8 mouse cellular contexts compared by ENCODE assay signal in the genomic region with DNA sequence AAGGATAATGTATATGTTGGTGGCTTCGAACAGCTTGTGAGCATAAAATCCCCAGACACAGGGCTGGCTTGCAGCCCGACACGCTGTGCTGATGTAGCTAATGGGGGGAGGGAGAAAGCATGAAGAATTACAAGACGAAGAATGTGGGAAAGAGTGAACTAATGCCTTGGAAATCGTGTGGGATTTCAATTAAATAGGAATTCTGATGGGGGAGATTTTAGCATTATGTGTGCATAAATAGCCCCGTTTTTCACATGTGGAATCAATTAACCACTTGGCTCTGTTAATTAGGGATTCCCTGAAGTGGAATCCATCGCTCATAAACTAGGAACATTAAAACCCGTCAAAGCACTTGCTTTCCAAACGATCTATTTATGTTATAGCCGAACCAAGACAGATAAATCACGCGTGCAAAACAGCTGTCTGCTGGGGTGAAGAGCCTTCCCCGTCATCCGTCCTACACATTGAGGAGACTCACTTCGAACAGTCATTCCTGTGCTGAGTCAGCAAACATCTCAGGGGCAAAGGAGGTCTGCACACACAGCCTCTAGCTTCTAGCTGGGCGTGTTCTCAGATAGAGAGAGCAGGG.
DNase-seq lines count a peak whose midpoint lies in the region; ATAC-seq and TF ChIP-seq lines count a peak whose summit lies in the region.
"Had no signal": no experiment of that assay in that cellular context is flagged by ENCODE, and none has a peak within 500 bp of the region (broad histone marks: within the 10 kb centered on the region; RNA-seq: fewer than 3 reads in every experiment).

No protein-coding gene starts in this region.

- ATAC-seq in kidney, embryonic 16.5 days (ENCODE audit: low FRiP score, low TSS enrichment), result peak; percentile 75
- peak; percentile 43; the same call in 1 of the 2 replicates for ATAC-seq in limb, embryonic 12.5 days (ENCODE audit: insufficient number of reproducible peaks, insufficient read depth, low FRiP score, low TSS enrichment, low read depth)

- H3K9ac ChIP-seq in kidney, embryonic 16.5 days (replicated peaks; ENCODE audit: low read length), result no peak overlapping the region
- H3K9ac ChIP-seq in limb, embryonic 12.5 days (replicated peaks), result no peak overlapping the region

- DNase-seq in kidney, adult 11 months, result no peak
- DNase-seq in Muller cell, postnatal 12 days (ENCODE audit: inconsistent ontology term), result peak; percentile 77
- DNase-seq in embryonic facial prominence, embryonic 10.5 days (ENCODE audit: low spot score), result peak; percentile 22
- DNase-seq in thymus, postnatal 4 days, result no peak
- no peak for DNase-seq in cerebellum, adult 2 months
- DNase-seq: heart, postnatal 14 days had no signal

- peak overlapping the region; percentile 17; the same call in 1 of the 2 replicates for H3K4me3 ChIP-seq in kidney, embryonic 16.5 days (ENCODE audit: low read length)
- no peak overlapping the region for H3K4me3 ChIP-seq in embryonic facial prominence, embryonic 10.5 days
- no peak overlapping the region for H3K4me3 ChIP-seq in limb, embryonic 12.5 days (replicated peaks)
- no peak overlapping the region for H3K4me3 ChIP-seq in cerebellum, adult 2 months (replicated peaks; ENCODE audit: insufficient read depth, low read depth, low read length)

- WGBS in kidney, embryonic 16.5 days, result 27% methylated on average over 16 of the region's 16 CpGs
- WGBS in embryonic facial prominence, embryonic 10.5 days, result 53% methylated on average over 16 of the region's 16 CpGs
- WGBS in limb, embryonic 12.5 days, result 9% methylated on average over 16 of the region's 16 CpGs
- 68% methylated on average over 16 of the region's 16 CpGs for WGBS in cerebellum, adult 2 months

- no peak for TF ChIP-seq POLR2A in cerebellum, adult 2 months (IDR thresholded peaks at IDR 0.05; ENCODE audit: borderline replicate concordance, insufficient read depth, low read length)

- no peaks in the 10 kb centered on the region for H3K36me3 ChIP-seq in kidney, embryonic 16.5 days (ENCODE audit: insufficient read depth, low read length)
- H3K36me3 ChIP-seq in embryonic facial prominence, embryonic 10.5 days (replicated peaks), result no peaks in the 10 kb centered on the region
- no peaks in the 10 kb centered on the region for H3K36me3 ChIP-seq in limb, embryonic 12.5 days

- peak overlapping the region; percentile 16; the same call in 1 of the 2 replicates for H3K27ac ChIP-seq in kidney, embryonic 16.5 days (ENCODE audit: low read length)
- no peak overlapping the region for H3K27ac ChIP-seq in embryonic facial prominence, embryonic 10.5 days (replicated peaks)
- H3K27ac ChIP-seq in limb, embryonic 12.5 days, result no peak overlapping the region
- H3K27ac ChIP-seq in cerebellum, adult 2 months (ENCODE audit: insufficient read depth, low read length), result no peak overlapping the region

- H3K9me3 ChIP-seq in kidney, embryonic 16.5 days (ENCODE audit: low read length), result peaks cover 2% of the 10 kb centered on the region; the same call in 1 of the 2 replicates
- no peaks in the 10 kb centered on the region for H3K9me3 ChIP-seq in embryonic facial prominence, embryonic 10.5 days
- H3K9me3 ChIP-seq in limb, embryonic 12.5 days, result 0 out of 2 replicates have a peak, but pooled peaks cover 6% of the 10 kb centered on the region

- no peaks in the 10 kb centered on the region for H3K27me3 ChIP-seq in kidney, embryonic 16.5 days (ENCODE audit: insufficient read depth, low read length)
- no peaks in the 10 kb centered on the region for H3K27me3 ChIP-seq in embryonic facial prominence, embryonic 10.5 days (replicated peaks; ENCODE audit: low read depth, poor library complexity, severe bottlenecking)
- H3K27me3 ChIP-seq in limb, embryonic 12.5 days, result no peaks in the 10 kb centered on the region
- H3K27me3 ChIP-seq in cerebellum, adult 2 months (ENCODE audit: control insufficient read depth, insufficient read depth, low read length), result no peaks in the 10 kb centered on the region

- TF ChIP-seq CTCF in cerebellum, adult 2 months (IDR thresholded peaks at IDR 0.05; ENCODE audit: borderline replicate concordance, insufficient read depth, low read depth, low read length), result no peak

- H3K4me1 ChIP-seq in kidney, embryonic 16.5 days (ENCODE audit: insufficient read depth, low read length), result peaks cover 14% of the 10 kb centered on the region
- H3K4me1 ChIP-seq in embryonic facial prominence, embryonic 10.5 days, result peaks cover 17% of the 10 kb centered on the region
- peaks cover 24% of the 10 kb centered on the region for H3K4me1 ChIP-seq in limb, embryonic 12.5 days (replicated peaks)
- H3K4me1 ChIP-seq in cerebellum, adult 2 months (ENCODE audit: control insufficient read depth, insufficient read depth, low read length), result peaks cover 2% of the 10 kb centered on the region; the same call in 1 of the 2 replicates

- peak overlapping the region; percentile 34 for H3K4me2 ChIP-seq in kidney, embryonic 16.5 days (replicated peaks; ENCODE audit: low read depth, low read length)
- peak overlapping the region; percentile 45 for H3K4me2 ChIP-seq in limb, embryonic 12.5 days

Comparison
In these comparisons a context has a peak if more than half of its experiments do, and no peak if none do; other contexts are left out.
1. DNase-seq: peak in Muller cell, postnatal 12 days (single experiment) and embryonic facial prominence, embryonic 10.5 days (single experiment); none in kidney, adult 11 months (single experiment), thymus, postnatal 4 days (single experiment) and cerebellum, adult 2 months (0 of 2).